ENCODE assay signal across 14 mouse cellular contexts in genomic region chr4:59709321-59709720, GRCm38 (mm10).
A peak's percentile ranks its signal among the peaks of the same experiment; 100 is the strongest.
DNase-seq lines count a peak whose midpoint lies in the region; ATAC-seq lines count a peak whose summit lies in the region.
"Had no signal": no experiment of that assay in that cellular context is flagged by ENCODE, and none has a peak within 500 bp of the region (broad histone marks: within the 10 kb centered on the region; RNA-seq: fewer than 3 reads in every experiment).

No protein-coding gene starts in this region.

- H3K4me1 ChIP-seq in hindbrain, embryonic 16.5 days (ENCODE audit: control insufficient read depth, insufficient read depth, low read depth, low read length), result peaks cover 14% of the 10 kb centered on the region

- H3K4me3 ChIP-seq in hindbrain, embryonic 16.5 days (ENCODE audit: low read length), result no peak overlapping the region
- H3K4me3 ChIP-seq: embryonic facial prominence, embryonic 13.5 days; limb, embryonic 15.5 days; megakaryocyte, embryonic 14.5 days had no signal

- ATAC-seq in erythroid progenitor cell, adult 5-6 weeks (replicated peaks; ENCODE audit: low FRiP score, poor library complexity, severe bottlenecking), result peak; percentile 54; the same call in 1 of the 2 replicates
- ATAC-seq in hindbrain, embryonic 16.5 days, result no peak

- no peaks in the 10 kb centered on the region for H3K27me3 ChIP-seq in hindbrain, embryonic 16.5 days (replicated peaks; ENCODE audit: control insufficient read depth, insufficient read depth, low read length)
- H3K27me3 ChIP-seq: embryonic facial prominence, embryonic 13.5 days; limb, embryonic 15.5 days; megakaryocyte, embryonic 14.5 days had no signal

- no peaks in the 10 kb centered on the region for H3K9me3 ChIP-seq in hindbrain, embryonic 16.5 days (ENCODE audit: control insufficient read depth, low read length)
- H3K9me3 ChIP-seq: embryonic facial prominence, embryonic 13.5 days; limb, embryonic 15.5 days; megakaryocyte, embryonic 14.5 days had no signal

- no peak overlapping the region for H3K9ac ChIP-seq in hindbrain, embryonic 16.5 days (ENCODE audit: low read depth, low read length)
- H3K9ac ChIP-seq: embryonic facial prominence, embryonic 13.5 days; limb, embryonic 15.5 days had no signal

- H3K27ac ChIP-seq in hindbrain, embryonic 16.5 days (ENCODE audit: low read depth, low read length), result no peak overlapping the region
- H3K27ac ChIP-seq: embryonic facial prominence, embryonic 13.5 days; limb, embryonic 15.5 days had no signal

- WGBS in hindbrain, embryonic 16.5 days, result 72% methylated on average over 5 of the region's 5 CpGs

- H3K36me3 ChIP-seq in hindbrain, embryonic 16.5 days (ENCODE audit: control insufficient read depth, insufficient read depth, low read length), result no peaks in the 10 kb centered on the region
- H3K36me3 ChIP-seq: embryonic facial prominence, embryonic 13.5 days; limb, embryonic 15.5 days had no signal

- DNase-seq in kidney, adult 18-20 months, result peak; percentile 38
- no peak for DNase-seq in kidney, postnatal 10 days
- peak; percentile 22 for DNase-seq in Muller cell, postnatal 12 days (ENCODE audit: inconsistent ontology term)
- peak; percentile 78 for DNase-seq in adrenal gland, postnatal 36 days
- no peak for DNase-seq in T-cell, adult 2 months (ENCODE audit: low spot score)
- DNase-seq in gastrocnemius, adult 18-20 months (ENCODE audit: low spot score), result no peak
- DNase-seq: gastrocnemius, postnatal 25 days; heart, postnatal 36 days; right cerebral cortex, postnatal 4 days had no signal

- H3K4me2 ChIP-seq in hindbrain, embryonic 16.5 days (ENCODE audit: low read length), result no peak overlapping the region
- H3K4me2 ChIP-seq: embryonic facial prominence, embryonic 13.5 days; limb, embryonic 15.5 days had no signal

Comparison
In these comparisons a context has a peak if more than half of its experiments do, and no peak if none do; other contexts are left out.
1. DNase-seq: peak in kidney, adult 18-20 months (single experiment), Muller cell, postnatal 12 days (single experiment) and adrenal gland, postnatal 36 days (2 of 2); none in kidney, postnatal 10 days (single experiment), T-cell, adult 2 months (single experiment) and gastrocnemius, adult 18-20 months (single experiment).